In genomic region chr6:67237977-67238376, GRCm38 (mm10) we compare ENCODE assay signal across 8 mouse cellular contexts. TPM values are rescaled to one million over a fixed set of nuclear protein-coding genes. Genes with fewer than 3 reads are reported as not detected.
DNase-seq lines count a peak whose midpoint lies in the region; ATAC-seq and TF ChIP-seq lines count a peak whose summit lies in the region.

Serbp1 (plus strand) TSS chr6:67238176.

- H3K4me2 ChIP-seq in embryonic facial prominence, embryonic 15.5 days (replicated peaks), result no peak within 1 kb of the TSS
- no peak within 1 kb of the TSS for H3K4me2 ChIP-seq in heart, embryonic 15.5 days

- H3K27me3 ChIP-seq in testis, adult 2 months (ENCODE audit: control insufficient read depth, insufficient read depth, low read length), result no peaks in the 10 kb centered on the region
- H3K27me3 ChIP-seq in embryonic facial prominence, embryonic 15.5 days, result no peaks in the 10 kb centered on the region
- no peaks in the 10 kb centered on the region for H3K27me3 ChIP-seq in heart, embryonic 15.5 days

- no peak within 1 kb of the TSS for H3K27ac ChIP-seq in testis, adult 2 months (ENCODE audit: control insufficient read depth, insufficient read depth, low read depth, low read length)
- H3K27ac ChIP-seq in embryonic facial prominence, embryonic 15.5 days (replicated peaks), result no peak within 1 kb of the TSS
- H3K27ac ChIP-seq in heart, embryonic 15.5 days, result no peak within 1 kb of the TSS

- WGBS in embryonic facial prominence, embryonic 15.5 days, result 20% methylated on average over 12 of the region's 12 CpGs
- WGBS in heart, embryonic 15.5 days, result 37% methylated on average over 12 of the region's 12 CpGs

- ATAC-seq in embryonic facial prominence, embryonic 15.5 days (ENCODE audit: insufficient number of reproducible peaks, low FRiP score, low TSS enrichment, low read depth), result no peak
- ATAC-seq in heart, embryonic 15.5 days (replicated peaks; ENCODE audit: insufficient number of reproducible peaks, insufficient read depth, low FRiP score, low read depth), result no peak
- no peak for ATAC-seq in monocyte, adult 5-6 weeks (replicated peaks; ENCODE audit: insufficient number of reproducible peaks, low FRiP score, low TSS enrichment, poor library complexity, severe bottlenecking)

- H3K4me1 ChIP-seq in testis, adult 2 months (ENCODE audit: control insufficient read depth, insufficient read depth, low read length), result no peaks in the 10 kb centered on the region
- H3K4me1 ChIP-seq in embryonic facial prominence, embryonic 15.5 days, result no peaks in the 10 kb centered on the region
- no peaks in the 10 kb centered on the region for H3K4me1 ChIP-seq in heart, embryonic 15.5 days (replicated peaks)

- H3K4me3 ChIP-seq in testis, adult 2 months (ENCODE audit: control insufficient read depth, low read depth, low read length), result no peak within 1 kb of the TSS
- no peak within 1 kb of the TSS for H3K4me3 ChIP-seq in embryonic facial prominence, embryonic 15.5 days (replicated peaks)
- H3K4me3 ChIP-seq in heart, embryonic 15.5 days, result no peak within 1 kb of the TSS

- no peak within 1 kb of the TSS for H3K9ac ChIP-seq in embryonic facial prominence, embryonic 15.5 days
- no peak within 1 kb of the TSS for H3K9ac ChIP-seq in heart, embryonic 15.5 days

- no peak for TF ChIP-seq CTCF in testis, adult 2 months (IDR thresholded peaks at IDR 0.05; ENCODE audit: control insufficient read depth, insufficient read depth, insufficient replicate concordance, low read depth, low read length)

- intact Hi-C loops in left cerebral cortex, postnatal 36 days (cut with DNase I), result no loop called here

- no peaks in the 10 kb centered on the region for H3K9me3 ChIP-seq in embryonic facial prominence, embryonic 15.5 days (replicated peaks)
- H3K9me3 ChIP-seq in heart, embryonic 15.5 days (replicated peaks), result no peaks in the 10 kb centered on the region

- no peaks in the 10 kb centered on the region for H3K36me3 ChIP-seq in testis, adult 2 months (ENCODE audit: control insufficient read depth, insufficient read depth, low read length)
- no peaks in the 10 kb centered on the region for H3K36me3 ChIP-seq in embryonic facial prominence, embryonic 15.5 days
- no peaks in the 10 kb centered on the region for H3K36me3 ChIP-seq in heart, embryonic 15.5 days

- DNase-seq in testis, postnatal 10 days (ENCODE audit: low spot score), result no peak
- no peak for DNase-seq in left cerebral cortex, postnatal 36 days (ENCODE audit: low spot score in 2 of 2)
- no peak for DNase-seq in kidney, postnatal 14 days
- no peak for DNase-seq in spleen, postnatal 4 days (ENCODE audit: low spot score in 2 of 2)

- TF ChIP-seq POLR2A in testis, adult 2 months (IDR thresholded peaks at IDR 0.05; ENCODE audit: control insufficient read depth, low read depth, low read length), result no peak

RNA-seq across cellular contexts. Expression of gene Serbp1, which starts in this region (rescaled TPM):
- 57.3 and 75.1 TPM in 2 replicates for polyA plus RNA-seq in testis, adult 2 months (2012; rRNA removed)
- polyA plus RNA-seq in embryonic facial prominence, embryonic 15.5 days (2015; fragmentation: Nextera tagmentation; extraction: Ambion mirVana), result 399 and 435 TPM in 2 replicates
- 292 and 296 TPM in 2 replicates for polyA plus RNA-seq in heart, embryonic 15.5 days (2015; fragmentation: Nextera tagmentation; extraction: Ambion mirVana)
- total RNA-seq in left cerebral cortex, postnatal 36 days (2021), result 100 to 1,000 TPM; 194 to 206 TPM
- total RNA-seq in monocyte, adult 5-6 weeks (2017), result 751 to 1,070 TPM (median 922 TPM) in 3 replicates
